Mouse (Mus musculus) lung, embryonic 14.5 days (tissue): ENCODE data around the gene Gnao1. TPM values are rescaled to one million over a fixed set of nuclear protein-coding genes. Genes with fewer than 3 reads are reported as not detected.

Source experiments
- ATAC-seq: fragments of 200-750 bp; cut with Nextera tagmentation; 2 replicates; pipeline ENCODE4 v1.8.0; 2017; ENCODE audit warnings: mild to moderate bottlenecking, moderate TSS enrichment, moderate library complexity; ENCODE audit not compliant: insufficient read depth
- DNase-seq: peaks from one replicate; pipeline ENCODE4 v3.0.0-alpha.2; 2015
- H3K27ac ChIP-seq: fragments of 300-500 bp; sonication (generic); 2 replicates; pipeline ENCODE4 v1.5.1; 2014; ENCODE audit warnings: low read depth, mild to moderate bottlenecking, moderate library complexity
- H3K27me3 ChIP-seq: fragments of 300-500 bp; sonication (generic); 2 replicates; pipeline ENCODE4 v1.6.1; 2014; ENCODE audit warnings: low read length, control low read depth; ENCODE audit not compliant: insufficient read depth
- H3K36me3 ChIP-seq: fragments of 300-500 bp; sonication (generic); 2 replicates; pipeline ENCODE4 v1.6.1; 2014; ENCODE audit warnings: control low read depth; ENCODE audit not compliant: insufficient read depth
- H3K4me1 ChIP-seq: fragments of 300-500 bp; sonication (generic); 2 replicates; pipeline ENCODE4 v1.6.1; 2014; ENCODE audit warnings: antibody characterized with exemption, control low read depth; ENCODE audit not compliant: insufficient read depth
- H3K4me2 ChIP-seq: fragments of 300-500 bp; sonication (generic); 2 replicates; pipeline ENCODE4 v1.6.1; 2014; ENCODE audit warnings: mild to moderate bottlenecking
- H3K4me3 ChIP-seq: fragments of 300-500 bp; sonication (generic); 2 replicates; pipeline ENCODE4 v1.5.1; 2014; ENCODE audit warnings: low read depth, low read length
- H3K9ac ChIP-seq: fragments of 300-500 bp; sonication (generic); 2 replicates; pipeline ENCODE4 v1.6.1; 2014
- H3K9me3 ChIP-seq: fragments of 300-500 bp; sonication (generic); 2 replicates; pipeline ENCODE4 v1.6.1; 2016; ENCODE audit warnings: low read depth, low read length, control low read depth
- CTCF ChIP-seq: IDR thresholded peaks from 2 replicates; pipeline ENCODE4 v1.5.1; 2016; ENCODE audit warnings: antibody characterized with exemption, low read depth
- WGBS: fragments of 180-500 bp; shearing (Covaris S2); extraction: QIAGEN DNeasy Blood & Tissue Kit; methylation state at CpG from one replicate; pipeline ENCODE4 v1.1.7; 2014; 5-methylcytosine and 5-hydroxymethylcytosine counted together
- polyA plus RNA-seq: library from polyadenylated mRNA; unstranded; fragments of >200 nt; fragmentation: Nextera tagmentation; extraction: Ambion mirVana; gene quantifications from 2 replicates; pipeline ENCODE4 v1.2.1, GENCODE M21; 2014

Gnao1 gene
- polyA plus RNA-seq, 1 experiment from 2014 or later, result 1.8 TPM

DNA sequence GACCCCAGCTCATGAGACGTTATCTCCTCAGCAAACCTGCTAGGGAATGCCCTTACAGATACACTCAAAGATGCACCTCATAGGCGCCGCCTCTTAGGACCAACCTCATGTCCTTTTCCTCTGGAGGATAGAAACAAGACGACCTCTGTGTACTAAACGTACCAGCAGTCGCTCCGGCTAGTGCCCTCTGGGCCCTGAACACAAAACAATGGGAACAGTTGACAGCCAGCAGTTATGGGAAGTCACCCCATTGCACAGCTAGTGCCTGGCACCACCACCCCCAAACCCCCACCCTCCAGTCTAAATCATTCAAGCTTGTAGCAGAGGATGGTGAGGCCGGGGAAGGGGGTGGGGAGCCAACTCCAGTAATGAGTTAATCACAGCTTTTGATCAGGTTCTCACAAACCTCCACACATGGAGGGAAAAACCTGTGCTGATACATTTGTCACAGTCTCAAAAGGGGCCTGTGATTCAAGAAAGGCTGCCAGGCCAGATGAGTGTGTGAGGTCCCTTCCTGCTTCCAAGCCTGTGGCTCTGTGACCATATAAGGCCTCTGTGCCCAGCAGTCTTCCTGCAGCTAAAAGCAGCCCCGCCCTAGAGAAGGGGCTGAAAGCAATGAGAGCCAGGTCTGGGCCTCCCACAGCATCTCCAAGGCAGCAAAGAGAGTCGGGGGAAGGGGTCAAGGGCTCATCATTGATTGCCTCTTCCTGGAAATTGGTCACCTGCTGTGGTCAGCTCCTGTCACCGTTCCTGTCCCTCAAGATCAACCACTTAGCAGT lies 79.1 kb downstream of the Gnao1 start:
- no peaks in the 10 kb centered on the region for H3K27me3 ChIP-seq
- H3K4me2 ChIP-seq, result no peak overlapping the region
- DNase-seq, result peak; percentile 32
- no peak for TF ChIP-seq CTCF
- 0 out of 2 replicates have a peak, but pooled peaks cover 4% of the 10 kb centered on the region for H3K4me1 ChIP-seq
- no peaks in the 10 kb centered on the region for H3K9me3 ChIP-seq
- H3K36me3 ChIP-seq, result no peaks in the 10 kb centered on the region
- 55% methylated on average over 11 of the region's 11 CpGs for WGBS
- no peak overlapping the region for H3K4me3 ChIP-seq
- peak; percentile 52; the same call in 1 of the 2 replicates for ATAC-seq
- no peak overlapping the region for H3K9ac ChIP-seq
- no peak overlapping the region for H3K27ac ChIP-seq

DNA sequence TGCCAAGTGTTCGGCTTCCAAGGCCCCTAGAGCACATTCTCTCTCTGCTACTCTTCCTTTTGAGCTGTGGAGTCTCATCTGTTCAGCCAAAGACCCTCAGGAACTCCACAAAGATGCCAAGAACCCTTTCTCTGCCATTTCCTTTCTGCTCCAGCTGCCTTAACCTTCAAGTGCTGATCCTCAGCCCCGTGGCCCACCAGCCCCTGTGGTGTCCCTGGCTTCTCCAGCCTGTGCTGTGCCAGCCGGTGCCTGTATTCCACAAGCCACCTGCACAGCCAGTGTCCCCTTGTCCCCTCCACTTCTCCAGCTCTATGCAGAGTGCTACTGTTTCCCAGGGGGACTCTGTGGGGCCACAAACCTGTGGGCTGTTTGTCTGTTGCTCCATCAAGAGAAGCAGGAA lies 83.8 kb downstream of the Gnao1 start:
- DNase-seq (no peak), ATAC-seq (no peak)
- H3K36me3 ChIP-seq, result no peaks in the 10 kb centered on the region
- H3K9ac ChIP-seq, result no peak overlapping the region
- H3K4me3 ChIP-seq, result no peak overlapping the region
- H3K4me2 ChIP-seq, result no peak overlapping the region
- no peaks in the 10 kb centered on the region for H3K27me3 ChIP-seq
- H3K4me1 ChIP-seq, result 0 out of 2 replicates have a peak, but pooled peaks cover 4% of the 10 kb centered on the region
- H3K9me3 ChIP-seq, result no peaks in the 10 kb centered on the region
- WGBS, result 65% methylated on average over 3 of the region's 3 CpGs
- H3K27ac ChIP-seq, result no peak overlapping the region
- no peak for TF ChIP-seq CTCF

DNA sequence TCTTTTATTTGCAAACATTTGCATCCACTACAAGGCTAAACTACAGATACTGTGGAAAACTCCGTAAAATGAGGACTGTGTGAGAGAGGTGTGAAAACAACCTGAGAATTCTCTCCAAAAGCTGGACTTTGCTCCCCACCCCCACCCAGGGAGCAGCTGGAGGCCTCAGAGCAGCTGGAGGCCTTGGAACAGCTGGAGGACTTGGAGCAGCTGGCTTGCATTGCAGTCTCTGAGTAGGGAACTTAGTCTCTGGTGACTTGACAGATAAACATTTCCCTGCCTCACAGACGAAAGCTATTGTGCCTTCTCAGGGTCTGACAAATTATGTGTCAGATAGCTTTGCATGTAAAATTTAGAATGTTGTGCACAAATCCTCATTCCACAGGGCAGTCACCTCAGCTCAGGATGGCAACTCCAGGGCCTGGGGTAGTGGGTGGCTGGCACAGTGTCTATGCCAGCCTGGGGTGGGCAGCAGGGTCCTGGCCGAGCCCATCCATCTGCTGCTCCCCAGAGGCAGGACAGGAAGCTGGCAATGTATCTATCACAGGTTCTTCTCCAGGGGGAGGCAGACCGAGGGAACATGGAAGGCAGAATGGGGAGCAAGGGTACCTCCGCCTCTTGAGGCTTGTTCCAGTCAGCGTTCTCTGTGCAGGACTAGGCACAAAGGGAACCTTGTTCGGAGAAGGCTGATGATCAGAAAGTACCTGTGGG lies 87.2 kb downstream of the Gnao1 start:
- no peak for TF ChIP-seq CTCF
- peak; percentile 65 for DNase-seq
- no peaks in the 10 kb centered on the region for H3K36me3 ChIP-seq
- H3K9me3 ChIP-seq, result no peaks in the 10 kb centered on the region
- no peaks in the 10 kb centered on the region for H3K4me1 ChIP-seq
- no peak overlapping the region for H3K4me2 ChIP-seq
- H3K9ac ChIP-seq, result no peak overlapping the region
- 54% methylated on average over 7 of the region's 7 CpGs for WGBS
- ATAC-seq, result peak; percentile 76; the same call in 1 of the 2 replicates
- H3K27ac ChIP-seq, result no peak overlapping the region
- H3K27me3 ChIP-seq, result no peaks in the 10 kb centered on the region
- H3K4me3 ChIP-seq, result no peak overlapping the region

DNA sequence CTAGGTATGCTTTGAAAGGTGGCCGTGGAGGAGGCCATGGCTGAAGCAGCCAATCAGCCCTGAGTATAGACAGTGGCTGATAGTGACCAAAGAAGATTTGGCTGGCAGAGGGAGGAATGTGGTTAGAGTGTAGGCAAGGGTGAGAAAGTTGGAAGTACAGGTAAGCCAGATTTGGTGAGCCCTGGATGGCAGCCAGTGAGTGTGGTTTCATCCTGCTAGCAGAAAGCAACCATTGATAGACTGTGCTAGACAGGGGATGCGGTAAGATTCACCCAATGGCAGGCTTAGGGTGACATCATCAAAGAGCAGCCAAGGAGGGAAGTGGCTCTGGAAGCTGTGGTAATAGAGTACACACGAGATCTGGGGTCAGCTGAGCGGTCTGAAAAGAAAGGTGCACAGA lies 88.8 kb downstream of the Gnao1 start:
- H3K27me3 ChIP-seq, result no peaks in the 10 kb centered on the region
- DNase-seq (no peak), ATAC-seq (no peak)
- no peak overlapping the region for H3K4me2 ChIP-seq
- no peak overlapping the region for H3K4me3 ChIP-seq
- no peak for TF ChIP-seq CTCF
- no peak overlapping the region for H3K27ac ChIP-seq
- WGBS, result 75% methylated on average over 4 of the region's 4 CpGs
- H3K4me1 ChIP-seq, result no peaks in the 10 kb centered on the region
- no peak overlapping the region for H3K9ac ChIP-seq
- no peaks in the 10 kb centered on the region for H3K9me3 ChIP-seq
- no peaks in the 10 kb centered on the region for H3K36me3 ChIP-seq

DNA sequence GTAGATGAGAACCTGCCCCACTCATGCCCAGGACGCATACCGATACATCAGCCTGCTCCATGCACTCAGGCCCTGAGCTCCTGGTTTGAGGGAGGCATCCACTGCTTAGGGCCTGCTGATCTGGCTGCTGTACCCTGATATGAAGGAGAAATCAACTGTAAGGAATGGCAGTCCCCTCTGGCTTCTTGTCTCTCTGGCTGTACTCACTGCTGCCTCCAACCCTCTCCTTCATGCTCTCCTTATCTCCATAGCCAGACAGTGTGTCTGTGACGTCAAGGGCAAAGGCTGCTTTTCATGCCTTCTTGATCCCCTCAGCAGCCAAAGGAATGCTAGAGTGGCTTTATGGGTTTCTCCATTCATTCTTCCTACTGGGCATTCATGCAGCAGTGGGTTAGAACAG lies 92.3 kb downstream of the Gnao1 start:
- no peaks in the 10 kb centered on the region for H3K27me3 ChIP-seq
- TF ChIP-seq CTCF, result no peak
- ATAC-seq (no peak), DNase-seq (no peak)
- H3K4me3 ChIP-seq, result no peak overlapping the region
- no peaks in the 10 kb centered on the region for H3K4me1 ChIP-seq
- no peaks in the 10 kb centered on the region for H3K9me3 ChIP-seq
- no peaks in the 10 kb centered on the region for H3K36me3 ChIP-seq
- H3K27ac ChIP-seq, result no peak overlapping the region
- H3K9ac ChIP-seq, result no peak overlapping the region
- WGBS, result 72% methylated on average over 3 of the region's 3 CpGs
- H3K4me2 ChIP-seq, result no peak overlapping the region

DNA sequence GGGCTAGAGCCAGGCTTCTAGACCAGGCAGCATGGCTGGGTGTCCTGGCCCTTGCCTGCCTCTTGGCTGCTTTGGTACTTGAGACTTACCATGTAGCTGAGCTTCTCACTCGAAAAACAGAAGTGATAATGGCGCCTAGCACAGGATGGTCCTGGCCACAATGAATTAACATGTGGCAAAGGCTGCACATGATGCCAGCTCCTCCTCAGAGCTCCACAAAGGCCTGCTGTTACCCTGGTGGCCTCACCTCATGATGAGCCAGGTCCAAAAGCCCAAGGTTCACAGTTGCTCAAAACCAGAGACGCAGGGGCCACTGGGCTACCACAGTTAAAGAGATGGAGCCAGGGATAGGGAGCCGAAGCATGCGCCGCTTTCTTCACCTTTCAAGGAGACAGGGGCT lies 97.2 kb downstream of the Gnao1 start:
- no peak for TF ChIP-seq CTCF
- Histone ChIP-seq H3K4me3 (no peak overlapping the region), H3K9me3 (no peaks in the 10 kb centered on the region), H3K27ac (no peak overlapping the region), H3K9ac (no peak overlapping the region), H3K4me2 (no peak overlapping the region), H3K36me3 (no peaks in the 10 kb centered on the region), H3K4me1 (peaks cover 5% of the 10 kb centered on the region; the same call in 1 of the 2 replicates), H3K27me3 (no peaks in the 10 kb centered on the region)
- ATAC-seq (no peak), DNase-seq (no peak)
- WGBS, result 89% methylated on average over 6 of the region's 6 CpGs

DNA sequence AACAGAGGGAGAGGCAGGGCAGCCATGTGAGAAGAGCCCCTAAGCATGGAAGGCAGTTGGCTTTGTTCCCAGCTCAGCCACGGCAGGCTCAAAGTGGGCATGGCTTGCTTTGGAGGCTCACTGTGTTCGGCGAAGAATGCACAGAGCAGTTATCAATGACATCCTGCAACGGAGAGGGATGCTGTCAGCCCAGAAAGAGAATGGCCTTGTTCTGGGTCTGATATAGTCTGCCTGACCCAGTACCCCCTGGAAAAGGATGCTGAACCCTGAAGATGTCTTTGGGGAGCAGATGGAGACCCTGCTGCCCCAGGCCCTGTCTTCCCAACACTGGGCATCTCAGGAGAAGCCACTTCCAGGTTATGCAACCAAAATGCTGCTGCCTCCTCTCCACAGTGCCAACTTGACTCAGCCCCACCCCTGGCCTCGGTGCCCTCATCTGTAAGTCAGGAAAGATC lies 98.2 kb downstream of the Gnao1 start:
- peak overlapping the region; percentile 16; the same call in 1 of the 2 replicates for H3K9ac ChIP-seq
- H3K4me1 ChIP-seq, result peaks cover 14% of the 10 kb centered on the region
- H3K4me3 ChIP-seq, result no peak overlapping the region
- no peak for TF ChIP-seq CTCF
- 37% methylated on average over 5 of the region's 5 CpGs for WGBS
- H3K27ac ChIP-seq, result peak overlapping the region; percentile 58
- no peak for ATAC-seq
- H3K27me3 ChIP-seq, result no peaks in the 10 kb centered on the region
- H3K36me3 ChIP-seq, result no peaks in the 10 kb centered on the region
- peak; percentile 61 for DNase-seq
- no peak overlapping the region for H3K4me2 ChIP-seq
- H3K9me3 ChIP-seq, result no peaks in the 10 kb centered on the region
